Mouse (Mus musculus) liver, adult 2 months (tissue): ENCODE results near the gene Mtif2. TPM values are rescaled to one million over a fixed set of nuclear protein-coding genes. Genes with fewer than 3 reads are reported as not detected.
"Not testable (repeated sequence)": the region's sequence is repeated elsewhere in the genome, so short reads cannot be mapped to it uniquely, and the experiment has no call there.

Source experiments
- DNase-seq: peaks from one replicate; pipeline ENCODE4 v3.0.0-alpha.2; 2011; ENCODE audit warnings: low read depth, low spot score; ENCODE audit errors: extremely low read depth
- H3K27ac ChIP-seq: fragments of 200-500 bp; replicated peaks from 2 replicates; pipeline ENCODE4 v1.5.1; 2012; ENCODE audit warnings: low read depth, mild to moderate bottlenecking, control low read depth, inconsistent platforms, low read length; ENCODE audit not compliant: insufficient read depth
- H3K27me3 ChIP-seq: fragments of 200-500 bp; 2 replicates; pipeline ENCODE4 v1.6.1; 2012; ENCODE audit warnings: mild to moderate bottlenecking, moderate library complexity, low read length, inconsistent platforms; ENCODE audit not compliant: control insufficient read depth, insufficient read depth
- H3K36me3 ChIP-seq: fragments of 200-500 bp; 2 replicates; pipeline ENCODE4 v1.6.1; 2012; ENCODE audit warnings: low read length, inconsistent platforms; ENCODE audit not compliant: control insufficient read depth, insufficient read depth
- H3K4me1 ChIP-seq: fragments of 200-500 bp; 2 replicates; pipeline ENCODE4 v1.6.1; 2011; ENCODE audit warnings: low read length; ENCODE audit not compliant: control insufficient read depth, insufficient read depth
- H3K4me3 ChIP-seq: fragments of 200-500 bp; 2 replicates; pipeline ENCODE4 v1.5.1; 2011; ENCODE audit warnings: low read depth, mild to moderate bottlenecking, control low read depth, low read length, moderate library complexity; ENCODE audit not compliant: insufficient read depth
- H3K79me2 ChIP-seq: fragments of 200-500 bp; 2 replicates; pipeline ENCODE4 v1.6.1; 2012; ENCODE audit warnings: inconsistent platforms, mild to moderate bottlenecking, low read length, moderate library complexity; ENCODE audit not compliant: control insufficient read depth, insufficient read depth
- H3K9ac ChIP-seq: fragments of 200-500 bp; 2 replicates; pipeline ENCODE4 v1.6.1; 2012; ENCODE audit warnings: low read depth, mild to moderate bottlenecking, control low read depth, inconsistent platforms, low read length
- CTCF ChIP-seq: fragments of 200-500 bp; IDR thresholded peaks from 2 replicates; pipeline ENCODE4 v1.5.1; 2011; ENCODE audit warnings: low read depth, low read length, control low read depth
- POLR2A ChIP-seq: fragments of 200-500 bp; IDR thresholded peaks from 2 replicates; pipeline ENCODE4 v1.6.1; 2011; ENCODE audit warnings: low read length, control low read depth; ENCODE audit not compliant: insufficient read depth; ENCODE audit errors: extremely low read depth
- WGBS: fragments of 180-500 bp; shearing (Covaris S2); methylation state at CpG from one replicate; pipeline ENCODE4 v1.1.7; 2018; 5-methylcytosine and 5-hydroxymethylcytosine counted together
- polyA plus RNA-seq: library from polyadenylated mRNA; depleted of rRNA; stranded (reverse); fragments of >200 nt; gene quantifications from 2 replicates; pipeline ENCODE4 v1.2.3, GENCODE M21; 2012
- total RNA-seq: library from RNA; depleted of rRNA; stranded (reverse); fragments of >200 nt; gene quantifications from 2 replicates; pipeline ENCODE4 v1.2.3, GENCODE M21; 2014

Gene Mtif2
- total and polyA plus RNA-seq, 2 experiments: 8.3 to 26.2 TPM

DNA sequence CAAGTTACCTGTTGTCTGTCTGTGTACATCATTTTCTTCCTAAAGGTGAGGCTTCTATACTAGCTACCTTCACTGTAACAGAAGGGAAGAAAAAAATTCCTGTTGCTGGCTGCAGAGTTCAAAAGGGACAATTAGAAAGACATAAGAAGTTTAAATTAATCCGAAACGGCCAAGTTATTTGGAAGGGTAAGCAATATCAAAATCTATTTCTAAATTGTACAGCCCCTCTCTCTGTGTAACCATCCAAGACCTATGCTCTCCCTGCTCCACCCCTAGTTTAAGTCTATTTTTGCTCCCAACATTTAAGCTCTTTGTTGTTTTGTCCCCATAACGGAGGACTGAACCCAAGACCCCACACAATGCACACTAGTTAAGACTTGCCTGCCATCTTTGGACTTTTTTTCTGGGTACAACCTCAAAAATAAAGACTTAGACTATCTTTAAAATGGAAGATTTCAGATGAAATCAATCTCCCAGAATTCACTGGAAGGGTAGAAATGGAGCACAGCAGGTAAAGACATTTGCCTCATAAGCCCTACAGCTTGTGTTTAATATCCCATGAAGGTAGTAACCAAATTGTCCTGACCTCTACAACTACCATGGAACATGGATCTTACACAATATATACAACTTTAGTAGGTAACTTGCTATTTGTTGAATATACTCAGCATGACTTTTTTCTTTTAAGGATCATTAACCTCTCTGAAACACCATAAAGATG lies 18.2 kb downstream of the Mtif2 start:
- WGBS: 95% methylated on average over 3 of the region's 3 CpGs
- no peak overlapping the region for H3K4me3 ChIP-seq
- no peak overlapping the region for H3K27ac ChIP-seq
- H3K4me1 ChIP-seq: 0 out of 2 replicates have a peak, but pooled peaks cover 8% of the 10 kb centered on the region
- TF ChIP-seq POLR2A (no peak), CTCF (no peak)
- peaks cover 40% of the 10 kb centered on the region for H3K36me3 ChIP-seq
- no peaks in the 10 kb centered on the region for H3K27me3 ChIP-seq
- H3K9ac ChIP-seq: no peak overlapping the region
- no peak for DNase-seq
- peaks cover 5% of the 10 kb centered on the region; the same call in 1 of the 2 replicates for H3K79me2 ChIP-seq

GRCm38 (mm10) chr11:29545150-29545752 lies 19.0 kb downstream of the Mtif2 start:
- H3K4me3 ChIP-seq, H3K27ac ChIP-seq, H3K4me1 ChIP-seq, H3K79me2 ChIP-seq, DNase-seq, H3K27me3 ChIP-seq, H3K9ac ChIP-seq: not testable (repeated sequence)
- H3K36me3 ChIP-seq: peaks cover 38% of the 10 kb centered on the region
- WGBS: 94% methylated on average over 4 of the region's 4 CpGs

- peaks cover 32% of the 10 kb centered on the region for H3K36me3 ChIP-seq
- not testable (repeated sequence) for H3K4me3 ChIP-seq, H3K27me3 ChIP-seq, H3K27ac ChIP-seq, H3K9ac ChIP-seq, H3K4me1 ChIP-seq, DNase-seq, H3K79me2 ChIP-seq
- 74% methylated on average over 2 of the region's 2 CpGs for WGBS
These were observed 20.1 kb downstream of the Mtif2 start for GRCm38 (mm10) chr11:29546297-29546696.

DNA sequence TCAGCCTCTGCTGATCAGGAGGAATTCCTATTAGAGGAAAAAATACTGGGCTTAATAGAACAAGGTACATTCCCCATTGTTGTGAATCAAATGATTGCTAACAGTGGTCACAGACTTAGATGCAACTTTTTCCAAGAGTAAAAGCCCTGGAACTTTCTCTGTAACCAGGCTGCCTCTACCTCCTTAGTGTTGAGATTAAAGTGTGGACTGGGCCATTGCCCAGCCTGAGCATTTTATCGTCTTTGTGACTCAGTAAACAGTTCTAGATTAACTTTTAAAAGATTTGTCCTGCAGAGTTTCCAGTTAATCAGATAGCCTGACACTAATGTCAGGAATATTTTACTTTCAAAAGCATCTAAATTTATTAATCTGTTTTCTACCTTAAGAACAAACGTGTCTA lies 20.6 kb downstream of the Mtif2 start:
- TF ChIP-seq POLR2A (no peak), CTCF (no peak)
- H3K4me3 ChIP-seq: peak overlapping the region; percentile 95; the same call in 1 of the 2 replicates
- peaks cover 5% of the 10 kb centered on the region; the same call in 1 of the 2 replicates for H3K79me2 ChIP-seq
- no peaks in the 10 kb centered on the region for H3K27me3 ChIP-seq
- H3K36me3 ChIP-seq: peaks cover 28% of the 10 kb centered on the region
- peaks cover 10% of the 10 kb centered on the region; the same call in 1 of the 2 replicates for H3K4me1 ChIP-seq
- no peak overlapping the region for H3K9ac ChIP-seq
- no peak overlapping the region for H3K27ac ChIP-seq
- 3% methylated on average over 2 of the region's 2 CpGs for WGBS
- no peak for DNase-seq

DNA sequence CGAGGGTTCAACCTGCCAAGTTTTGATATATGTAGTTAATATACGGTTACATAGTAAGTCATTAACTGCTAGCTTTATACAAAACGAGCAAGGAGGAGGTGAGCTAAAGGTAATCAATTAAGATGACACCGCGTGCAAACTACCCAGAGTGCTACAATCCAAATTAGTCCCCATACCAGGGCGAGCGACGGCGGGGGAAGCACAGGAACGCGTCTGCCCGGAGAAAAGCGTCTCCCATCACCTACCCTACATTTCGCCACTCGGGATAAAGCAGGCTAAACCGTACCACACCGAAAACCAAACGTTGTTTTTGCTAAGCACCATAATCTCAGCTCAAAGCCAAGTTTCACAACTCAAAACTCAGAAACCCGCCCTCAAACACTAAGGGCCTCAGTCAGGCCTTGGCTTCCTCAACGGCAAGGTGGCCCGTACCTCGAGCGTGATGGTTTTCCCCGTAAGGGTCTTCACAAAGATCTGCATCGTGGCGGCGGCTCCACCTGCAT lies 21.1 kb downstream of the Mtif2 start:
- TF ChIP-seq POLR2A (no peak), CTCF (no peak)
- H3K9ac ChIP-seq: peak overlapping the region; percentile 85
- peak overlapping the region; percentile 95 for H3K4me3 ChIP-seq
- H3K27me3 ChIP-seq: no peaks in the 10 kb centered on the region
- peaks cover 5% of the 10 kb centered on the region; the same call in 1 of the 2 replicates for H3K79me2 ChIP-seq
- WGBS: under 1% methylated on average over 27 of the region's 27 CpGs
- H3K27ac ChIP-seq: peak overlapping the region; percentile 81
- peaks cover 25% of the 10 kb centered on the region for H3K36me3 ChIP-seq
- H3K4me1 ChIP-seq: peaks cover 10% of the 10 kb centered on the region; the same call in 1 of the 2 replicates
- DNase-seq: no peak

DNA sequence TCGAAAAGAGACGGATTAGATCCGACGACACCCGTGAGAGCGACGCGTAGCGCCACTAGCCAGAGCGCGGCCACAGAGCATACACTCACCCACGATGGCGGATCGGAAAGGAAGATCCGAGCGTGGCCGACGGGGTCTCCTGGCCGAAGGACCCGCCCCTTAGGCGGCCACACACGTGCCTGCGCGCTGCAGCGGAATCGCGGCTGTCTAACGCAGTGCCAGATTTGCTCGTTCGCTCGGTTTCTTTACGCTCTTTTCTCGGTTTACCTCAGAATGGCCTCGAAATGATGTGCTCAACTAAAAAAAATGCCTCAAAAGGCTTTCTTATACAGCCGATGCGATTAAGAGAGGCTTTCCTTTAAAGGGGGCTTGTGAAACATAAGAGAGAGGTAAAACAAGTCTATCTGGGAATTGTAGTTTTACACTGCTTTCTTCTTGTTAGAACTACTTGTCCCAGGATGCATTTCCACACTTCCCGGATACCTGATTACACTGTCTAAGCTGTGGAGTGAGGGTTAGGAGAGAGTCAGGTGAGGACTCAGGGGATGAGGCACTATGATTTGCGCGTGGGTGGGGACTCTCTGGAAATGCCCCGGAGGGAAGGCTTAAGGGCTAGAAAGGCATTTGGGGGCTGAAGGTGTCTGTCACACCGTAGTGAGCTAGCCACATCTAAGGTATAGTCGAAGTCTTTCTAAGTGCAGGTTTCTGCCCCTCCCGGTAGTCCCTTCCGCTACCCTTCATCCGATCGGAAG lies 21.7 kb downstream of the Mtif2 start, which contains the start of the genes Clhc1 and Rps27a:
Gene Clhc1, plus strand, starts transcription at position 199 of the 752 bp plus-strand sequence.
Gene Rps27a, minus strand, starts transcription at position 358 of the 752 bp plus-strand sequence.
- peak within 1 kb of the TSS; percentile 95 for H3K4me3 ChIP-seq
- peaks cover 5% of the 10 kb centered on the region; the same call in 1 of the 2 replicates for H3K79me2 ChIP-seq
- peaks cover 10% of the 10 kb centered on the region; the same call in 1 of the 2 replicates for H3K4me1 ChIP-seq
- H3K27ac ChIP-seq: peak within 1 kb of the TSS; percentile 81
- H3K27me3 ChIP-seq: no peaks in the 10 kb centered on the region
- peaks cover 24% of the 10 kb centered on the region for H3K36me3 ChIP-seq
- peak within 1 kb of the TSS; percentile 85 for H3K9ac ChIP-seq
- peak; percentile 98 for DNase-seq
- TF ChIP-seq POLR2A (peak; percentile 90), CTCF (no peak)
- WGBS: under 1% methylated on average over 46 of the region's 46 CpGs
